Mouse (Mus musculus) CH12.LX (cell line): ENCODE data around the gene AI854703.

Source experiments
- CTCF ChIP-seq, 2 experiments: IDR thresholded peaks in 1 of 2; conservative IDR thresholded peaks in 1 of 2; 2 replicates each; pipeline ENCODE4 v1.5.1; 2011 to 2012; ENCODE audit warnings: low read depth in 2 of 2, low read length in 2 of 2, improper control_type of control experiment in 1 of 2, inconsistent platforms in 1 of 2, mild to moderate bottlenecking in 1 of 2, moderate library complexity in 1 of 2
- E2F4 ChIP-seq: IDR thresholded peaks from 2 replicates; pipeline ENCODE4 v1.6.1; 2011; ENCODE audit warnings: low read depth, low read length, improper control_type of control experiment; ENCODE audit not compliant: insufficient replicate concordance
- EP300 ChIP-seq: IDR thresholded peaks from 2 replicates; pipeline ENCODE4 v1.6.1; 2011; ENCODE audit warnings: low read length, improper control_type of control experiment
- JUND ChIP-seq: conservative IDR thresholded peaks from 2 replicates; pipeline ENCODE4 v1.6.1; 2011; ENCODE audit warnings: low read depth, low read length, improper control_type of control experiment
- KAT2A ChIP-seq: IDR thresholded peaks from 2 replicates; pipeline ENCODE4 v1.6.1; 2012; ENCODE audit warnings: low read length, improper control_type of control experiment, inconsistent platforms; ENCODE audit not compliant: insufficient replicate concordance
- MAZ ChIP-seq: IDR thresholded peaks from 2 replicates; pipeline ENCODE4 v1.6.1; 2012; ENCODE audit warnings: low read depth, mild to moderate bottlenecking, inconsistent platforms, low read length, improper control_type of control experiment, moderate library complexity
- MEF2A ChIP-seq: IDR thresholded peaks from 2 replicates; pipeline ENCODE4 v1.6.1; 2014; ENCODE audit warnings: low read depth, mild to moderate bottlenecking, inconsistent platforms, low read length, improper control_type of control experiment, borderline replicate concordance
- MXI1 ChIP-seq: IDR thresholded peaks from 2 replicates; pipeline ENCODE4 v1.6.1; 2011; ENCODE audit warnings: mild to moderate bottlenecking, low read depth, low read length, improper control_type of control experiment
- NELFE ChIP-seq: IDR thresholded peaks from 2 replicates; pipeline ENCODE4 v1.6.1; 2011; ENCODE audit warnings: low read depth, low read length, improper control_type of control experiment
- POLR2A ChIP-seq: IDR thresholded peaks from 2 replicates; pipeline ENCODE4 v1.6.1; 2011; ENCODE audit warnings: low read depth, mild to moderate bottlenecking, improper control_type of control experiment, low read length
- RCOR1 ChIP-seq: conservative IDR thresholded peaks from 2 replicates; pipeline ENCODE4 v1.6.1; 2012; ENCODE audit warnings: low read depth, mild to moderate bottlenecking, inconsistent platforms, low read length, improper control_type of control experiment
- TCF12 ChIP-seq: IDR thresholded peaks from 2 replicates; pipeline ENCODE4 v1.6.1; 2014; ENCODE audit warnings: low read depth, mild to moderate bottlenecking, inconsistent platforms, low read length, improper control_type of control experiment
- ZKSCAN1 ChIP-seq: IDR thresholded peaks from 2 replicates; pipeline ENCODE4 v1.6.1; 2012; ENCODE audit warnings: low read depth, inconsistent platforms, low read length, improper control_type of control experiment, borderline replicate concordance

DNA sequence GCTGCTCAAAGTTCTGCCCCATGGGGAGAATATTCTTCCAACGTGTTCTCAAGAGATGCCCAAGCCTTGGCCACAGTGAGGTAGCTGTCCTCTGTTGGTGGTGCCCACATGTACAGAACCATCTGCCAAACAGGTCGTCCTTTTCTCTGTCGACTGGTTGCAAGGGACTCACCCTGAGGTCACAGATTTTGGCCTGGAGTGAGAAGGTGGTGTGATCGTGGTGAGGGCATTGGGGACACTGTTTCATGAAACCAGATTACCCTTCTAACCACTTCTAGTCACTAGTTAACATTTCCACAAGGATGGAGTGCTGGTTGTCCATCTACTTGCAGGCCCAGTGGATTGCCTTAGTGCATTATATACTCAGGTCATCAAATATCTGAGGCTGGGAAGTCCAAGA, 22.2 kb downstream of the AI854703 start:
- TF ChIP-seq CTCF (conservative IDR thresholded peaks at IDR 0.05 in 1 of 2, IDR thresholded peaks at IDR 0.05 in 1 of 2; ENCODE audit: low read depth in 2 of 2, low read length in 2 of 2) (no peak), EP300 (no peak), POLR2A (no peak), RCOR1 (no peak), MXI1 (no peak), E2F4 (no peak), ZKSCAN1 (no peak), TCF12 (no peak), JUND (no peak), MAZ (no peak), NELFE (no peak), KAT2A (no peak), MEF2A (no peak)
